Mouse (Mus musculus) midbrain, embryonic 11.5 days (tissue): ENCODE measurements around the gene Tle2. TPM values are rescaled to one million over a fixed set of nuclear protein-coding genes. Genes with fewer than 3 reads are reported as not detected.
A peak's percentile ranks its signal among the peaks of the same experiment; 100 is the strongest.

Experiments
- ATAC-seq: fragments of 200-750 bp; cut with Nextera tagmentation; 2 replicates; pipeline ENCODE4 v1.8.0; 2017; ENCODE audit warnings: moderate TSS enrichment, moderate library complexity; ENCODE audit not compliant: low FRiP score
- DNase-seq: peaks from one replicate; pipeline ENCODE4 v3.0.0; 2015; ENCODE audit warnings: low spot score; ENCODE audit errors: missing footprints
- H3K27ac ChIP-seq: fragments of 300-500 bp; sonication (generic); 2 replicates; pipeline ENCODE4 v1.5.1; 2014; ENCODE audit warnings: low read depth, low read length
- H3K27me3 ChIP-seq: fragments of 300-500 bp; sonication (generic); 2 replicates; pipeline ENCODE4 v1.6.1; 2014; ENCODE audit warnings: mild to moderate bottlenecking, low read length, moderate library complexity, mixed read lengths; ENCODE audit not compliant: control insufficient read depth, insufficient read depth
- H3K36me3 ChIP-seq: fragments of 300-500 bp; sonication (generic); 2 replicates; pipeline ENCODE4 v1.6.1; 2014; ENCODE audit warnings: mild to moderate bottlenecking, low read length, moderate library complexity, mixed read lengths; ENCODE audit not compliant: control insufficient read depth, insufficient read depth
- H3K4me1 ChIP-seq: fragments of 300-500 bp; sonication (generic); 2 replicates; pipeline ENCODE4 v1.6.1; 2014; ENCODE audit warnings: low read length; ENCODE audit not compliant: control insufficient read depth, insufficient read depth
- H3K4me2 ChIP-seq: fragments of 300-500 bp; sonication (generic); 2 replicates; pipeline ENCODE4 v1.6.1; 2014; ENCODE audit warnings: mild to moderate bottlenecking, moderate library complexity
- H3K4me3 ChIP-seq: fragments of 300-500 bp; sonication (generic); 2 replicates; pipeline ENCODE4 v1.5.1; 2014; ENCODE audit warnings: low read depth, low read length
- H3K9ac ChIP-seq: fragments of 300-500 bp; sonication (generic); 2 replicates; pipeline ENCODE4 v1.6.1; 2014; ENCODE audit warnings: low read length
- H3K9me3 ChIP-seq: fragments of 300-500 bp; sonication (generic); 2 replicates; pipeline ENCODE4 v1.6.1; 2016; ENCODE audit warnings: low read length; ENCODE audit not compliant: control insufficient read depth
- WGBS: fragments of 180-500 bp; shearing (Covaris S2); extraction: QIAGEN DNeasy Blood & Tissue Kit; methylation state at CpG from one replicate; pipeline ENCODE4 v1.1.7; 2014; 5-methylcytosine and 5-hydroxymethylcytosine counted together
- polyA plus RNA-seq: library from polyadenylated mRNA; unstranded; fragments of >200 nt; fragmentation: Nextera tagmentation; extraction: Ambion mirVana; gene quantifications from 2 replicates; pipeline ENCODE4 v1.2.1, GENCODE M21; 2014

Gene Tle2
- polyA plus RNA-seq, 1 experiment from 2014 or later, result 6.2 TPM

- H3K4me3 ChIP-seq, result no peak overlapping the region
- H3K9me3 ChIP-seq, result no peaks in the 10 kb centered on the region
- ATAC-seq (no peak), DNase-seq (no peak)
- H3K9ac ChIP-seq, result peak overlapping the region; percentile 32; the same call in 1 of the 2 replicates
- H3K27me3 ChIP-seq, result peaks cover 59% of the 10 kb centered on the region
- 13% methylated on average over 12 of the region's 12 CpGs for WGBS
- H3K36me3 ChIP-seq, result no peaks in the 10 kb centered on the region
- peaks cover 33% of the 10 kb centered on the region for H3K4me1 ChIP-seq
- H3K4me2 ChIP-seq, result peak overlapping the region; percentile 28
- no peak overlapping the region for H3K27ac ChIP-seq
Observed at GRCm38 (mm10) chr10:81597137-81597950, 23.0 kb downstream of the Tle2 start.

GRCm38 (mm10) chr10:81598342-81598741 lies 24.0 kb downstream of the Tle2 start:
- Histone ChIP-seq H3K4me3 (no peak overlapping the region), H3K9ac (no peak overlapping the region), H3K36me3 (no peaks in the 10 kb centered on the region), H3K27ac (no peak overlapping the region), H3K4me2 (no peak overlapping the region), H3K4me1 (peaks cover 33% of the 10 kb centered on the region), H3K9me3 (no peaks in the 10 kb centered on the region), H3K27me3 (peaks cover 59% of the 10 kb centered on the region)
- ATAC-seq (no peak), DNase-seq (no peak)
- WGBS, result 42% methylated on average over 3 of the region's 3 CpGs

GRCm38 (mm10) chr10:81598871-81599270 lies 24.5 kb downstream of the Tle2 start:
- ATAC-seq (no peak), DNase-seq (no peak)
- Histone ChIP-seq H3K9me3 (no peaks in the 10 kb centered on the region), H3K36me3 (no peaks in the 10 kb centered on the region), H3K27me3 (peaks cover 57% of the 10 kb centered on the region), H3K4me2 (no peak overlapping the region), H3K9ac (no peak overlapping the region), H3K4me1 (peaks cover 33% of the 10 kb centered on the region), H3K27ac (no peak overlapping the region), H3K4me3 (no peak overlapping the region)
- 58% methylated on average over 6 of the region's 6 CpGs for WGBS

GRCm38 (mm10) chr10:81599630-81600029 lies 25.3 kb downstream of the Tle2 start:
- Histone ChIP-seq H3K4me2 (no peak overlapping the region), H3K9ac (no peak overlapping the region), H3K9me3 (no peaks in the 10 kb centered on the region), H3K4me1 (peaks cover 33% of the 10 kb centered on the region), H3K27me3 (peaks cover 51% of the 10 kb centered on the region), H3K36me3 (no peaks in the 10 kb centered on the region), H3K27ac (no peak overlapping the region), H3K4me3 (no peak overlapping the region)
- ATAC-seq (no peak), DNase-seq (no peak)
- 80% methylated on average over 5 of the region's 5 CpGs for WGBS

- no peak for ATAC-seq
- H3K4me1 ChIP-seq, result peaks cover 35% of the 10 kb centered on the region
- H3K27ac ChIP-seq, result no peak overlapping the region
- no peak for DNase-seq
- H3K27me3 ChIP-seq, result peaks cover 51% of the 10 kb centered on the region
- no peak overlapping the region for H3K9ac ChIP-seq
- no peaks in the 10 kb centered on the region for H3K9me3 ChIP-seq
- 56% methylated on average over 10 of the region's 10 CpGs for WGBS
- no peak overlapping the region for H3K4me3 ChIP-seq
- H3K36me3 ChIP-seq, result no peaks in the 10 kb centered on the region
- H3K4me2 ChIP-seq, result no peak overlapping the region
Observed at GRCm38 (mm10) chr10:81600096-81600495, 25.7 kb downstream of the Tle2 start.

GRCm38 (mm10) chr10:81600738-81601203 lies 26.4 kb downstream of the Tle2 start, which contains the start of gene Tle6:
Gene Tle6 (minus strand): TSS chr10:81601073.
- WGBS, result under 1% methylated on average over 28 of the region's 28 CpGs
- peak; percentile 100 for DNase-seq
- H3K4me1 ChIP-seq, result peaks cover 34% of the 10 kb centered on the region
- no peaks in the 10 kb centered on the region for H3K36me3 ChIP-seq
- H3K9me3 ChIP-seq, result no peaks in the 10 kb centered on the region
- H3K27me3 ChIP-seq, result peaks cover 46% of the 10 kb centered on the region
- no peak within 1 kb of the TSS for H3K9ac ChIP-seq
- ATAC-seq, result peak; percentile 89
- peak within 1 kb of the TSS; percentile 30 for H3K4me2 ChIP-seq
- H3K4me3 ChIP-seq, result peak within 1 kb of the TSS; percentile 14
- H3K27ac ChIP-seq, result no peak within 1 kb of the TSS

GRCm38 (mm10) chr10:81601396-81601905 lies 27.1 kb downstream of the Tle2 start:
- 12% methylated on average over 7 of the region's 7 CpGs for WGBS
- DNase-seq (no peak), ATAC-seq (no peak)
- Histone ChIP-seq H3K27ac (no peak overlapping the region), H3K9me3 (no peaks in the 10 kb centered on the region), H3K27me3 (peaks cover 40% of the 10 kb centered on the region), H3K4me3 (peak overlapping the region; percentile 8; the same call in 1 of the 2 replicates), H3K4me2 (no peak overlapping the region), H3K36me3 (no peaks in the 10 kb centered on the region), H3K4me1 (peaks cover 29% of the 10 kb centered on the region), H3K9ac (no peak overlapping the region)

GRCm38 (mm10) chr10:81602741-81603151 lies 28.4 kb downstream of the Tle2 start:
- no peak overlapping the region for H3K4me3 ChIP-seq
- peaks cover 29% of the 10 kb centered on the region for H3K27me3 ChIP-seq
- DNase-seq, result peak; percentile 91
- H3K4me1 ChIP-seq, result peaks cover 19% of the 10 kb centered on the region
- H3K9me3 ChIP-seq, result no peaks in the 10 kb centered on the region
- no peak for ATAC-seq
- H3K9ac ChIP-seq, result no peak overlapping the region
- H3K4me2 ChIP-seq, result no peak overlapping the region
- WGBS, result 28% methylated on average over 4 of the region's 4 CpGs
- H3K27ac ChIP-seq, result no peak overlapping the region
- no peaks in the 10 kb centered on the region for H3K36me3 ChIP-seq
